Mouse (Mus musculus): ENCODE data around the gene Farp1. TPM values are rescaled to one million over a fixed set of nuclear protein-coding genes. Genes with fewer than 3 reads are reported as not detected.

The Farp1 gene
- total and polyA plus RNA-seq, 3 experiments: 6.4 to 11.1 (median 10.9) TPM

DNA sequence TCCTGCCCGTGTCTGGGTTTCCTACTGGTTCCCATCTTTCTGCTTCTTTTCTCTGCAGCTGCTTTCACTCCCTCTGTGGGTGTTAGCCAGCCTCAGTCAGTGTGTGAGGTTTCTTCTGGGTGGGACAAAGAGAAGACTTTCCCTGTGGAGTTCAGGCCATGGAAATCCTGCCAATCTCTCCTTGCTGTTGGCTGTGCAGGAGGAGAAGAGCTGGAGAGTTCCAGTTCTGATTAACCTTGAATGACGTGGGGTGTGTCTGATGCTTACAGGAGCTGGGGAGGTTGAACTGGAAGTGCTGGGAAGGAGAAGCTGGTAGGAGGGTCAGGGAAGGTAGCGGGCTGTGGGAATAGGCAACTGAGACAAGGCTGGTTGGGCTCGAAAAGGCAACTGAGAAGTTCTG, 26.7 kb downstream of the Farp1 start:
- H3K9ac ChIP-seq (ENCODE audit: low read depth, low read length): no peak overlapping the region
- no peak overlapping the region for H3K4me3 ChIP-seq
- H3K36me3 ChIP-seq (ENCODE audit: control insufficient read depth, insufficient read depth, low read length): no peaks in the 10 kb centered on the region
- peaks cover 14% of the 10 kb centered on the region for H3K4me1 ChIP-seq (ENCODE audit: control insufficient read depth, insufficient read depth, low read length)
- WGBS: 27% methylated on average over 4 of the region's 4 CpGs
- intact Hi-C loops (cut with DNase I): loop anchor here (1.0 kb wide), 1 partner anchor 12 kb away; no protein-coding TSS in a partner anchor
- TF ChIP-seq POLR2A (IDR thresholded peaks at IDR 0.05; ENCODE audit: insufficient read depth, low read depth, low read length) (no peak), CTCF (IDR thresholded peaks at IDR 0.05) (no peak), EP300 (IDR thresholded peaks at IDR 0.05; ENCODE audit: insufficient read depth, low read depth, low read length) (no peak)
- H3K79me2 ChIP-seq (replicated peaks; ENCODE audit: control insufficient read depth, insufficient read depth, low read length): peaks cover 1% of the 10 kb centered on the region
- H3K27me3 ChIP-seq (ENCODE audit: control insufficient read depth, insufficient read depth, low read length): no peaks in the 10 kb centered on the region
- peak in 1 of 2 experiments; percentile 48 for DNase-seq
- H3K27ac ChIP-seq: no peak overlapping the region

DNA sequence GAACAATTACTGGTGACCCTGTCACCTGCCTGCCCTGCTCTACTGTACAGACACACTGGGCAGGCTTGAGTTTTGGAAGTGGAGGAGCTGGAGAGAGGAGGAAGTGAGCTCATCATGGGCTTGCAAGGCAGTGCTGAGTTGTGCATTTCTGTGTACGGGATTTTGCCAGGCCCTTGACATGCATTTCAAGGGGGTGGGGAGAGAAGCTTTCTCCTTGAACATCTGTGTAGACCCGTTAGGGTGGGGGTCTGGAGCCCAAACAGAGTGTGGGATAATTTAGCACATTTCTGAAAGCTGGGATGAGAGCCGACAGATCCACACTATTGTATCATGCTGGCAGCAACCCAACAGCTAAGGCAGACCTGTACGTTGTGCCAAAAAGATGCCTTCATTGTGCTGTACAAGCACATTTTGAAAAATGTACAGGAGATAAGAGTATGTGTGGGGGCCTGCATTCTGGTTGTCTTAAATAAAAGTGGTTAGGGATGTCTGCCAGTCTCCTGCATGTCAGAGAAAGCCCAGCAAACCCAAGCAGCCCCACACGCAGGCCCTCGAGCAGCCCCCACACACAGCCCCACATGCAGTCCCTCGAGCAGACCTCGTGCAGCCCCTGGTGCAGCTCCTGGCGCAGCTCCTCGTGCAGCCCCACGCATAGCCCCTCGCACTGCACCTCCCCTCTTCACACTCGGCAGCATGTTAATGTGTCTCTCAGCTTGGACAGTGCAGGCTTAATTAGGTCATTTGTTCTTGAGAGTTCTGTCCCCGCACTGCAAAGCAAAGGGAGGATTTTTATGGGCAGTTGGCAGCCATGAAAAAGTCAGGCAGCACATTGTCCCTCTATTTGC, 27.5 kb downstream of the Farp1 start:
- Histone ChIP-seq H3K4me1 (ENCODE audit: control insufficient read depth, insufficient read depth, low read length) (peaks cover 14% of the 10 kb centered on the region), H3K27me3 (ENCODE audit: control insufficient read depth, insufficient read depth, low read length) (no peaks in the 10 kb centered on the region), H3K36me3 (ENCODE audit: control insufficient read depth, insufficient read depth, low read length) (no peaks in the 10 kb centered on the region), H3K9ac (ENCODE audit: low read depth, low read length) (no peak overlapping the region), H3K27ac (no peak overlapping the region), H3K79me2 (replicated peaks; ENCODE audit: control insufficient read depth, insufficient read depth, low read length) (no peaks in the 10 kb centered on the region), H3K4me3 (no peak overlapping the region)
- TF ChIP-seq POLR2A (IDR thresholded peaks at IDR 0.05; ENCODE audit: insufficient read depth, low read depth, low read length) (no peak), CTCF (IDR thresholded peaks at IDR 0.05) (no peak), EP300 (IDR thresholded peaks at IDR 0.05; ENCODE audit: insufficient read depth, low read depth, low read length) (no peak)
- intact Hi-C loops (cut with DNase I): loop anchor here (1.0 kb wide), 1 partner anchor 11 kb away; no protein-coding TSS in a partner anchor
- WGBS: 26% methylated on average over 14 of the region's 14 CpGs
- DNase-seq: peak; percentile 39

DNA sequence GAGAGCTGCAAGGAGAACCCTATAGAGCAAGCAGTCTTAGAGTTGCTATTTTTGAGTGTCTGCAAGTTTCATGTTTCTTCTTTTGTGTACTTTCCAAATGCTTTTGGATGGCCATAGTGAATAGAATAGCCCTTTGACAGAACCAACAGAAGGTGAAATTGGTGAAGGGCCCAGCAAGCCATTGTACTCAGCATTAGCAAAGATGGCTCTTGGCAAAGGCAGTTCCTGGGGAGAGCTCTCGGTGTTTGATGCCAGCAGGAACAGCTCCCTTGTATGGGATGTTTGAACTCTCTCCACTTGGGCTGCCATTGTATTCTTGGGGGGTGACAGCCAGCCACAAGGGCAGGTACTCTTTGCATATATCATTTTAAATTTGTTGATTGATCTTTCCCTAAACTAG, 29.7 kb downstream of the Farp1 start:
- Histone ChIP-seq H3K79me2 (replicated peaks; ENCODE audit: control insufficient read depth, insufficient read depth, low read length) (no peaks in the 10 kb centered on the region), H3K27ac (no peak overlapping the region), H3K4me3 (no peak overlapping the region), H3K4me1 (ENCODE audit: control insufficient read depth, insufficient read depth, low read length) (peaks cover 9% of the 10 kb centered on the region), H3K27me3 (ENCODE audit: control insufficient read depth, insufficient read depth, low read length) (no peaks in the 10 kb centered on the region), H3K9ac (ENCODE audit: low read depth, low read length) (no peak overlapping the region), H3K36me3 (ENCODE audit: control insufficient read depth, insufficient read depth, low read length) (no peaks in the 10 kb centered on the region)
- no peak for DNase-seq
- 54% methylated on average over 1 of the region's 1 CpGs for WGBS
- TF ChIP-seq CTCF (IDR thresholded peaks at IDR 0.05) (no peak), EP300 (IDR thresholded peaks at IDR 0.05; ENCODE audit: insufficient read depth, low read depth, low read length) (no peak), POLR2A (IDR thresholded peaks at IDR 0.05; ENCODE audit: insufficient read depth, low read depth, low read length) (no peak)
- intact Hi-C loops (cut with DNase I): no loop called here

DNA sequence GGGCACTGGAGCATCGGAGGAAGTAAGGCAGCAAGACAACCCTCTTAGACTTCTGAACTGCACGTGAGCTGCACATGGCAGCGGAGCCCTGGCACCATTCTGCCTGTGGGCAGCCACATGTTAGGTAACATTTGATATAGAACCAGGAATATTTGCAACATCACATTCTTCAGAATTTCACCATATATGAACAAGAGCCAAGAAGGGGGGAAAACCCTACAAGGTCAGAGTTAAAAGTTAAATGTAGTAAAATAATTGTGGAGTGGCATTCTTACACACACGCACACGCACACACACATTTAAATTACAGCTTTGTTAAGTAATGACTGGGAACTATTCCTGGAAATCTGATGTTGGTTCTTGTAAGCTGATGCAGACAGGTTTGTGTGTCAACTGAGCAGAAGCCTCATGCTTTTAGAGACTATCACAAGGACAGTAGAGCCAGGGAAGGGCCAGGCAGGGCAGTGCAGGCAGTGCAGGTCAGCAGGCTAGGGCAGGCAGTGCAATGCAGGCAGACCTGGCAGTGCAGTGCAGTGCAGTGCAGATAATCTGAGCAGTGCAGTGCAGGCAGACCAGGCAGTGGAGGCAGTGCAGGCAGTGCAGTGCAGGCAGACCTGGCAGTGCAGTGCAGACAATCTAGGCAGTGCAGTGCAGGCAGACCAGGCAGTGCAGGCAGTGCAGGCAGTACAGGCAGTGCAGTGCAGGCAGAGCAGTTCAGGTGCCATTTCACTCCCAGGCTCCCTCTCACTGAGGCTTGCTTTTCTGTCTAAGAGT, 38.3 kb downstream of the Farp1 start:
- intact Hi-C loops (cut with DNase I): loop anchor here (1.0 kb wide), 1 partner anchor 11 kb away; no protein-coding TSS in a partner anchor
- H3K4me3 ChIP-seq: no peak overlapping the region
- WGBS: 93% methylated on average over 5 of the region's 5 CpGs
- peaks cover 1% of the 10 kb centered on the region; the same call in 1 of the 2 replicates for H3K79me2 ChIP-seq (replicated peaks; ENCODE audit: control insufficient read depth, insufficient read depth, low read length)
- TF ChIP-seq CTCF (IDR thresholded peaks at IDR 0.05) (no peak), POLR2A (IDR thresholded peaks at IDR 0.05; ENCODE audit: insufficient read depth, low read depth, low read length) (no peak), EP300 (IDR thresholded peaks at IDR 0.05; ENCODE audit: insufficient read depth, low read depth, low read length) (no peak)
- no peak overlapping the region for H3K27ac ChIP-seq
- H3K36me3 ChIP-seq (ENCODE audit: control insufficient read depth, insufficient read depth, low read length): peaks cover 2% of the 10 kb centered on the region; the same call in 1 of the 2 replicates
- H3K9ac ChIP-seq (ENCODE audit: low read depth, low read length): no peak overlapping the region
- H3K27me3 ChIP-seq (ENCODE audit: control insufficient read depth, insufficient read depth, low read length): no peaks in the 10 kb centered on the region
- no peaks in the 10 kb centered on the region for H3K4me1 ChIP-seq (ENCODE audit: control insufficient read depth, insufficient read depth, low read length)
- no peak for DNase-seq

DNA sequence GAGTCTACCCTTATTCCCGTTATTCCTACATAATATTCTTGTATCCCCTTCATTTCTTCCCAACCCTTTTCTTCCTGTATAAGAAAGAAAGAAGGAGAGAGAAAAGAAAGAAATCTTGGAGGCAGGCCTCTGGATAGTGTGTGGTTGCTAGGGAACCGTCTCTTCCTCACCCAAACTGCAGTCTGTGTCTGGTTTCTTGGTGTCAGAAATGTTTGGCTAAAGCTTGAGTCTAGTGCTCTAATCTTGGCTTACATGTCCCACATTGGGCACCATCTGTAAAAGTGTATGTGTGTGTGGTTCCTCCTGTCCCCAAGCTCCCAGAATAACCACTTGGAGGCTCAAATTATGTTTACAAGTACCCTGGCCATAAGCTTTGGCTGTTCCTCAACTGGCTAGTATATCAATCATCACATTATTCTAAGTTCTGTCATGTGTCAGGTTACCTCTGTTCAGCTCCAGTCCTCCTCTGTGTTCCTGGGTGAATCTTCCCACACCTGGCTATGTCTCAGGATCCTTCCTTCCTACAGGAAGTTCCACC, 39.3 kb downstream of the Farp1 start:
- Histone ChIP-seq H3K9ac (ENCODE audit: low read depth, low read length) (no peak overlapping the region), H3K27me3 (ENCODE audit: control insufficient read depth, insufficient read depth, low read length) (no peaks in the 10 kb centered on the region), H3K36me3 (ENCODE audit: control insufficient read depth, insufficient read depth, low read length) (peaks cover 2% of the 10 kb centered on the region; the same call in 1 of the 2 replicates), H3K4me1 (ENCODE audit: control insufficient read depth, insufficient read depth, low read length) (no peaks in the 10 kb centered on the region), H3K79me2 (replicated peaks; ENCODE audit: control insufficient read depth, insufficient read depth, low read length) (peaks cover 1% of the 10 kb centered on the region; the same call in 1 of the 2 replicates), H3K4me3 (no peak overlapping the region), H3K27ac (no peak overlapping the region)
- WGBS: 90% methylated on average over 2 of the region's 2 CpGs
- TF ChIP-seq EP300 (IDR thresholded peaks at IDR 0.05; ENCODE audit: insufficient read depth, low read depth, low read length) (no peak), CTCF (IDR thresholded peaks at IDR 0.05) (no peak), POLR2A (IDR thresholded peaks at IDR 0.05; ENCODE audit: insufficient read depth, low read depth, low read length) (no peak)
- intact Hi-C loops (cut with DNase I): no loop called here
- no peak for DNase-seq

Data from heart, adult 2 months (tissue).